Mouse (Mus musculus) MEL (cell line): Measurements from ENCODE around the gene Acss1.

Experiments used
- CTCF ChIP-seq, 3 experiments: IDR thresholded peaks in 2 of 3; conservative IDR thresholded peaks in 1 of 3; 2 replicates each; pipeline ENCODE4 v1.5.1; 2011 to 2012; ENCODE audit warnings: low read length in 3 of 3, low read depth in 2 of 3, mild to moderate bottlenecking in 2 of 3, improper control_type of control experiment in 1 of 3, inconsistent platforms in 1 of 3, mixed read lengths in 1 of 3, moderate library complexity in 1 of 3; ENCODE audit not compliant: control insufficient read depth in 1 of 3, insufficient read depth in 1 of 3, poor library complexity in 1 of 3, severe bottlenecking in 1 of 3
- GATA1 ChIP-seq: IDR thresholded peaks from 2 replicates; pipeline ENCODE4 v1.6.1; 2011; ENCODE audit warnings: low read depth, low read length, improper control_type of control experiment
- HCFC1 ChIP-seq: IDR thresholded peaks from 2 replicates; pipeline ENCODE4 v1.6.1; 2012; ENCODE audit warnings: low read depth, mild to moderate bottlenecking, inconsistent platforms, low read length, improper control_type of control experiment, moderate library complexity
- MAX ChIP-seq: IDR thresholded peaks from 2 replicates; pipeline ENCODE4 v1.6.1; 2011; ENCODE audit warnings: low read length, improper control_type of control experiment
- MXI1 ChIP-seq: IDR thresholded peaks from 2 replicates; pipeline ENCODE4 v1.6.1; 2011; ENCODE audit warnings: mild to moderate bottlenecking, low read depth, low read length, improper control_type of control experiment
- MYC ChIP-seq: IDR thresholded peaks from 2 replicates; pipeline ENCODE4 v1.6.1; 2011; ENCODE audit warnings: low read depth, mild to moderate bottlenecking, low read length, improper control_type of control experiment, moderate library complexity
- NELFE ChIP-seq: IDR thresholded peaks from 2 replicates; pipeline ENCODE4 v1.6.1; 2011; ENCODE audit warnings: low read depth, low read length, improper control_type of control experiment
- POLR2A ChIP-seq, 2 experiments: IDR thresholded peaks; 2 replicates each; pipeline ENCODE4 v1.6.1; 2011 to 2012; ENCODE audit warnings: low read length in 2 of 2, mild to moderate bottlenecking in 2 of 2, control low read depth in 1 of 2, improper control_type of control experiment in 1 of 2, low read depth in 1 of 2, moderate library complexity in 1 of 2; ENCODE audit not compliant: control insufficient read depth in 1 of 2, insufficient read depth in 1 of 2, poor library complexity in 1 of 2

DNA sequence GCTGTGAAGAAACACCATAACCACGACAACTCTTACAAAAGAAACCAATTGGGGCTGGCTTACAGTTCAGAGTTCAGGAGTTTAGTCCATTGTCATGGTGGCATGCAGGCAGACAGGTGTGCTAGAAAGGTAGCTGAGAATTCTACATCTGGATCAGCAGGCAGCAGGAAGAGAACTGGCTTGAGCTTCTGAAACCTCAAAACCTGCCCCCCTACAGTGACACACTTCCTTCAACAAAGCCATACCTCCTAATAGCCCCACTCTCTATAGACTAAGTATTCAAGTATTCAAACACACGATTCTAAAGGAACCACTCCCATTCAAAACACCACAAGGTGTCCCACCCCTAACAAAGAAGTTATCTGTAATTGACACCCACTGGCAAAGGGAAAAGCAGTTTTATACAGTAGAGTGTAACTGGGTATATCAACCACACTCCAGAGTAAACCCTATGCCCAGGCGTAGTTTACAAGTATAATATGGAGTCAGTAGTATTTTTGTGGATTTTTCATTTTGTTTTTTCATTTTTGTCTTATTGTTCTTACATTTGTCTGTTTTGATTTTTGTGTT lies 32.3 kb downstream of the Acss1 start:
- TF ChIP-seq MXI1 (no peak), CTCF (IDR thresholded peaks at IDR 0.05 in 2 of 3, conservative IDR thresholded peaks at IDR 0.05 in 1 of 3; ENCODE audit: control insufficient read depth in 1 of 3, insufficient read depth in 1 of 3, low read depth in 2 of 3, low read length in 3 of 3, poor library complexity in 1 of 3, severe bottlenecking in 1 of 3) (no peak), HCFC1 (no peak), GATA1 (no peak), NELFE (no peak), MAX (no peak), POLR2A (IDR thresholded peaks at IDR 0.05; ENCODE audit: control insufficient read depth in 1 of 2, insufficient read depth in 1 of 2, low read depth in 1 of 2, low read length in 2 of 2, poor library complexity in 1 of 2) (no peak), MYC (no peak)
